Comparison of ENCODE assay signal across 15 mouse cellular contexts in genomic region chr2:102896154-102896553, GRCm38 (mm10).
"Had no signal": no experiment of that assay in that cellular context is flagged by ENCODE, and none has a peak within 500 bp of the region (broad histone marks: within the 10 kb centered on the region; RNA-seq: fewer than 3 reads in every experiment).

No protein-coding gene starts in this region.

- H3K4me2 ChIP-seq: intestine, embryonic 15.5 days; liver, embryonic 11.5 days; liver, embryonic 15.5 days; midbrain, embryonic 11.5 days; midbrain, embryonic 15.5 days; neural tube, embryonic 13.5 days; stomach, embryonic 15.5 days had no signal

- H3K27me3 ChIP-seq: intestine, embryonic 15.5 days; liver, embryonic 15.5 days; stomach, embryonic 15.5 days had no signal

- H3K4me3 ChIP-seq: intestine, embryonic 15.5 days; limb, embryonic 10.5 days; liver, embryonic 15.5 days; midbrain, embryonic 15.5 days; neural tube, embryonic 13.5 days; stomach, embryonic 15.5 days had no signal

- H3K36me3 ChIP-seq: intestine, embryonic 15.5 days; limb, embryonic 10.5 days; liver, embryonic 15.5 days; midbrain, embryonic 15.5 days; neural tube, embryonic 13.5 days; stomach, embryonic 15.5 days had no signal

- H3K27ac ChIP-seq: intestine, embryonic 15.5 days; limb, embryonic 10.5 days; liver, embryonic 15.5 days; midbrain, embryonic 15.5 days; neural tube, embryonic 13.5 days; stomach, embryonic 15.5 days had no signal

- ATAC-seq: intestine, embryonic 15.5 days; lung, postnatal 0 days; midbrain, embryonic 15.5 days had no signal

- DNase-seq: kidney, adult 18-20 months; kidney, postnatal 10 days; lung, adult 2 months; lung, postnatal 36 days; retina, postnatal 1 day; right cerebral cortex, postnatal 4 days had no signal
